Mouse (Mus musculus) intestine, embryonic 16.5 days (tissue): Measurements from ENCODE around the gene Fancf. TPM values are rescaled to one million over a fixed set of nuclear protein-coding genes. Genes with fewer than 3 reads are reported as not detected.
A peak's percentile ranks its signal among the peaks of the same experiment; 100 is the strongest.

ENCODE experiments used
- ATAC-seq: fragments of 200-750 bp; cut with Nextera tagmentation; 2 replicates; pipeline ENCODE4 v1.8.0; 2017; ENCODE audit warnings: moderate TSS enrichment, moderate library complexity
- H3K27ac ChIP-seq: fragments of 300-500 bp; sonication (generic); 2 replicates; pipeline ENCODE4 v1.5.1; 2014; ENCODE audit warnings: mild to moderate bottlenecking, low read length
- H3K27me3 ChIP-seq: fragments of 300-500 bp; sonication (generic); replicated peaks from 2 replicates; pipeline ENCODE4 v1.6.1; 2014; ENCODE audit warnings: low read length, control low read depth, mixed read lengths; ENCODE audit not compliant: control insufficient read depth, insufficient read depth
- H3K36me3 ChIP-seq: fragments of 300-500 bp; sonication (generic); 2 replicates; pipeline ENCODE4 v1.6.1; 2014; ENCODE audit warnings: low read length, control low read depth; ENCODE audit not compliant: control insufficient read depth, insufficient read depth
- H3K4me1 ChIP-seq: fragments of 300-500 bp; sonication (generic); 2 replicates; pipeline ENCODE4 v1.6.1; 2014; ENCODE audit warnings: low read length, control low read depth, mixed read lengths; ENCODE audit not compliant: control insufficient read depth, insufficient read depth
- H3K4me2 ChIP-seq: fragments of 300-500 bp; sonication (generic); 2 replicates; pipeline ENCODE4 v1.6.1; 2014; ENCODE audit warnings: low read depth, low read length, control low read depth
- H3K4me3 ChIP-seq: fragments of 300-500 bp; sonication (generic); 2 replicates; pipeline ENCODE4 v1.5.1; 2014; ENCODE audit warnings: mild to moderate bottlenecking, low read length
- H3K9ac ChIP-seq: fragments of 300-500 bp; sonication (generic); 2 replicates; pipeline ENCODE4 v1.6.1; 2014; ENCODE audit warnings: low read depth, low read length
- H3K9me3 ChIP-seq: fragments of 300-500 bp; sonication (generic); 2 replicates; pipeline ENCODE4 v1.6.1; 2016; ENCODE audit warnings: low read length, control low read depth; ENCODE audit not compliant: control insufficient read depth
- WGBS: fragments of 180-500 bp; shearing (Covaris S2); extraction: QIAGEN DNeasy Blood & Tissue Kit; methylation state at CpG from one replicate; pipeline ENCODE4 v1.1.7; 2014; 5-methylcytosine and 5-hydroxymethylcytosine counted together
- polyA plus RNA-seq: library from polyadenylated mRNA; unstranded; fragments of >200 nt; fragmentation: Nextera tagmentation; extraction: Ambion mirVana; gene quantifications from 2 replicates; pipeline ENCODE4 v1.2.1, GENCODE M21; 2015

Gene Fancf
- 1.0 and 1.4 TPM in 2 replicates for polyA plus RNA-seq

DNA sequence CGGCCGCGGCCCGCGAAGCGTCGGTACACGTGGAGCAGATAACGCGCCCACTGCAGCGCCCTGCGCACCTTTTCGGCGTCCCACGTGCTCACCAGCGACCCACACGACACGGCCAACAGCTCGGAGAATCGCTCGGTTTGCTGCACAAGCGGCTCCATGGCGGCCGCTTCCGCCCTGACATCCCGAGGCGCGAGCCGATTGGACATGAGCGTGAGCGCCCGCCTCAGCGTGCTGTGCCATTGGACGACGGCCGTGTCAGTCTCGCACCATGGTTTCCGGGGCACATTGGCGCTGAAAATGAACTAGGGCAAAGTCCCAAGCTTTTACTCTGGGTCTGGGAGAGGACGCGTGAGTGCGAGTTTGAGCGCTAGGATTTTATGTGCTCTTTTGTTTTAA is at the start of gene Fancf:
Fancf (minus strand) TSS at position 171 of the 396 bp plus-strand sequence.
- Histone ChIP-seq H3K27ac (peak within 1 kb of the TSS; percentile 97), H3K4me1 (peaks cover 8% of the 10 kb centered on the region), H3K4me3 (peak within 1 kb of the TSS; percentile 79), H3K27me3 (no peaks in the 10 kb centered on the region), H3K9ac (peak within 1 kb of the TSS; percentile 89), H3K36me3 (no peaks in the 10 kb centered on the region), H3K9me3 (no peaks in the 10 kb centered on the region), H3K4me2 (peak within 1 kb of the TSS; percentile 81)
- WGBS: under 1% methylated on average over 40 of the region's 43 CpGs
- peak; percentile 99 for ATAC-seq

DNA sequence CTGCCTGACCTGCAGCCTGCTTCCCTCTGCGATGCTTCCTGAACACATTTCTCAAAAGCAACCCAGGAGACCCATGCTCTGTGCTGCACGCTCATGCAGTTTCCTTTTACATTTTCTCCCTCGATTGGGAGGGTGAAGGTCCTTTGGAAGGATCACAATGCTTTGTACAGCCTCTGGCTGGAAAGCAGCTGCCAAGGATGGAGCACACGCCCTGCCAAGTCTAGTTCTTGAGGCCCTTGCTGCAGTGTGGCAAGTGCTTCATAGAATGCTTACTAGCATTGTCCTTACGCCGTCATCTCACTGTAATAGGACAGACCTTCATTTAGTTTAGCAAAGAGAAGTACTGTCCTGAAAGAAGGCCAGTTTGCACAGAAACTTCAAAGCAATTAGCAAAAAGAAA is 37.0 kb upstream of the Fancf start:
- Histone ChIP-seq H3K4me3 (no peak overlapping the region), H3K4me2 (no peak overlapping the region), H3K9me3 (no peaks in the 10 kb centered on the region), H3K4me1 (no peaks in the 10 kb centered on the region), H3K27me3 (no peaks in the 10 kb centered on the region), H3K27ac (no peak overlapping the region), H3K9ac (0 out of 2 replicates have a peak overlapping the region, but pooled peaks have one; percentile 6), H3K36me3 (no peaks in the 10 kb centered on the region)
- no peak for ATAC-seq
- 75% methylated on average over 6 of the region's 6 CpGs for WGBS

DNA sequence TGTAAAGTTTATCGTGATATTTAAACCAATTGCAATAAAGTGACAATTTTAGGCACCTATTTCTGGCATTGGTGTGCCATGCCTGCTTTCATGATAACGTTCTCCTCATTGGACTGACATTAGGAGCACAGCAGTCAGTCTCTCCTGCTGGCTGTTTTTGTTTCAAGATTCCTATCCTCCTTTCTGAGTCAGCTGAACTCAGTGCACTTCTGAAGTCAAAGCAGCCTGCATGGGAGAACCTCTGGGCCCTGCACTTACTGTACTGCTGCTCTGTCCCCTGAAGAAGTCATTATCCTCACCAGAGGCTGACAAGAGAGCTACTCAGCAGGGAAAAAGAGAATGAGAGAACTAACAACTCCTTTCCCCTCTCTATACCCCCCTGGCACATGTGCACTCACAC is 32.9 kb upstream of the Fancf start:
- H3K9me3 ChIP-seq: no peaks in the 10 kb centered on the region
- no peak overlapping the region for H3K27ac ChIP-seq
- WGBS: 61% methylated on average over 2 of the region's 2 CpGs
- H3K27me3 ChIP-seq: no peaks in the 10 kb centered on the region
- no peaks in the 10 kb centered on the region for H3K36me3 ChIP-seq
- no peak overlapping the region for H3K9ac ChIP-seq
- no peak for ATAC-seq
- no peaks in the 10 kb centered on the region for H3K4me1 ChIP-seq
- H3K4me2 ChIP-seq: no peak overlapping the region
- no peak overlapping the region for H3K4me3 ChIP-seq

DNA sequence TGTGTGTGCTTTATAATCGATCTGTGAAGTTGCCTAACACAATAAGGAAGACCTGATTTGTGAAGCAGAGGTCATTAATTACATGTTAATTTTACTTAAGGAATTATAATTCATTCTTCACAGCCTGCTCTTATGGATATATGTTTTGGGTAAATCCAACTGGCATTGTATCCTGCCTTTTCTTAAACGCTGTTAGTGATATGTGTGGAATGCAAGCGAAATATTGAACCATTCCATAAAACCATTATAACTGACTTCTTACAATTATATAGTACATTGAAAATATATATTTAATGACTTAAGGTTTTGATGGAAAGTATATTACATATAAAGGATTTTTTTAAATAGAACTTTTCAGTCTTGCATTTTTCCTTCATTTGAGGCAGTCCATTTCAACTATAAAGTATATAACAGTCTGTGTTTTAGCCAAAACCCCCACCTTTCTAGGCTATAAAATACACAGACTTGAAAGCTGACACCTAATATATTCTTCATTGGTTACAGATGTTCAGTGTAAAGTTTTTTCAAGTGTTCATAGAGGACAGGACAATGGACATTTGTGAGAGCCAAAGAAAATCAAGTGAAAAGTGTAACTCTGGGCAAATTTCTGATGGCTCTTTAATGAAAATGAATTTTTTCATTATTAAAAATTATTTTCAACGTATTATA is 32.2 kb upstream of the Fancf start:
- no peak overlapping the region for H3K9ac ChIP-seq
- H3K27me3 ChIP-seq: no peaks in the 10 kb centered on the region
- no peak overlapping the region for H3K27ac ChIP-seq
- no peaks in the 10 kb centered on the region; the same call in 1 of the 2 replicates for H3K36me3 ChIP-seq
- H3K4me2 ChIP-seq: no peak overlapping the region
- no peaks in the 10 kb centered on the region for H3K9me3 ChIP-seq
- no peak overlapping the region for H3K4me3 ChIP-seq
- WGBS: 80% methylated on average over 4 of the region's 4 CpGs
- no peaks in the 10 kb centered on the region for H3K4me1 ChIP-seq
- no peak for ATAC-seq

DNA sequence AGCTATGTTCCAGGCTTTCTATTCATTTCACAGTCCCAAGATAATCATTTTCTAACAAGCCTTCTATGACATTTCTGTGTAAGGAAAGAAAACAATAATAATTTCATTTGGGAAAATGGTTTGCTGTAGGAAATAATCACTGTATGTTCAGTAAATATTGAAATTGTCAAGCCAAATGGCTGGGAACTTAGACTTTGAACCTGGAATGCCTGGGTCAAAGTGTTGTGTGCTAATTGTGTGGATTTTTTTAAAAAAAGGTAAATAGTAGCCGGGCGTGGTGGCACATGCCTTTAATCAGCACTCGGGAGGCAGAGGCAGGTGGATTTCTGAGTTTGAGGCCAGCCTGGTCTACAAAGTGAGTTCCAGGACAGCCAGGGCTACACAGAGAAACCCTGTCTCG is 30.9 kb upstream of the Fancf start:
- no peak overlapping the region for H3K27ac ChIP-seq
- H3K4me3 ChIP-seq: no peak overlapping the region
- H3K4me1 ChIP-seq: no peaks in the 10 kb centered on the region
- H3K4me2 ChIP-seq: no peak overlapping the region
- no peaks in the 10 kb centered on the region for H3K27me3 ChIP-seq
- ATAC-seq: no peak
- H3K9ac ChIP-seq: no peak overlapping the region
- no peaks in the 10 kb centered on the region; the same call in 1 of the 2 replicates for H3K36me3 ChIP-seq
- H3K9me3 ChIP-seq: no peaks in the 10 kb centered on the region
- 77% methylated on average over 4 of the region's 4 CpGs for WGBS

DNA sequence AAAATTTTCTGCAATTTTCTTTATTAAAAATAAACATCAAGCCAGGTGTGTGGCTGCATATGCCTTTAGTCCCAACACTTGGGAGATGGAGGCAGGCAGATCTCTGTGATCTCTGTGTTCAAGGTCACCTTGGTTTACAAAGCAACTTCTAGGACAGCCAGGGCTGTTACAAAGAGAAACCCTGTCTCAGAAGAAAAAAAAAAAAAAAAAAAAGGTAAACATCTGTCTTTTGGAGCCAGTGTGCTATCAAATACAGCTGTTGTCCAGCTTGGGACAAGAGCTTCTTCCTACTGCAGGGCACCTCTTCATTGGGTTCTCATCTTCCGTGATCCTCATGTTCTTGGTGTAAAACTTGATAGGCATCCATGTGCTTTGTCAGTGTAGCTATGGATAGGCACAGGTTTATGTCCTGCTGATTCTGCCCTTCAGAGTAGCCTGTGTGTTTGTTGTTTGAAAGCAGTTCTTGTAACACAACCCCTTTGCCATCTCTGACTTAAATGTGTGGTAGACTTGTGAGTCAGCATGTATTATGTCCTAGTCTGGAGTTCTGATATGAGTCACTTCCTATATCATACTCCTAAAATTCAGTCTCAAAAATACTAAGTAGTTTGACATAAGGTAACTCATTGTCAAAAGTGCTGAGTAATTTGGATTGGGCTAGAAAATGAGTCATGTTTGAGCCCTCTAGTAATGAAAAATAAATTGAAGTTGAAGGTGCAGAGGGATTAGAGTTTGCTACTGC is 30.3 kb upstream of the Fancf start:
- H3K4me3 ChIP-seq: no peak overlapping the region
- WGBS: 86% methylated on average over 1 of the region's 1 CpGs
- H3K9ac ChIP-seq: no peak overlapping the region
- no peak overlapping the region for H3K27ac ChIP-seq
- ATAC-seq: no peak
- no peaks in the 10 kb centered on the region for H3K9me3 ChIP-seq
- H3K4me2 ChIP-seq: no peak overlapping the region
- H3K36me3 ChIP-seq: no peaks in the 10 kb centered on the region; the same call in 1 of the 2 replicates
- no peaks in the 10 kb centered on the region for H3K27me3 ChIP-seq
- H3K4me1 ChIP-seq: no peaks in the 10 kb centered on the region

DNA sequence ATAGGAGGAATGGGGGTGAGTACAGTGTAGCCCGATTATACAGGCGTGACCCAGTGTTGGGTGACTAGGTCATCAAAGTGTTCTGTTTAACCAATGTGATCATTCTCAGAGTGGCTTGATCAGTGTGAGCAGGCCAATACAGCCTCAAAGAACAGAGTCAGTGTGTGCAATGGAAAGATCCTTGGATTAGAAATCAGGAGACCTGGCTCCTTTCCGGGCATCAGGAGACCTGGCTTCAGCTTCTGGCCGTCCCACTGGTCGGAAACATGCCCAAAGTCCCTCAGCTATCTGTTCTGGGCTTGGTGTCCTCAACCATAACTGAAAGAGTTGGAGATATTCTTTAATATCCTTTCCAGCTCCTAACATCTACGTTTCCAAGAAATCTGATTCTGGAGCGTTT is 27.5 kb upstream of the Fancf start:
- no peaks in the 10 kb centered on the region for H3K27me3 ChIP-seq
- H3K4me1 ChIP-seq: no peaks in the 10 kb centered on the region
- H3K9me3 ChIP-seq: no peaks in the 10 kb centered on the region
- H3K9ac ChIP-seq: no peak overlapping the region
- H3K4me3 ChIP-seq: no peak overlapping the region
- no peak overlapping the region for H3K27ac ChIP-seq
- no peak overlapping the region for H3K4me2 ChIP-seq
- no peak for ATAC-seq
- WGBS: 86% methylated on average over 7 of the region's 7 CpGs
- H3K36me3 ChIP-seq: no peaks in the 10 kb centered on the region; the same call in 1 of the 2 replicates

DNA sequence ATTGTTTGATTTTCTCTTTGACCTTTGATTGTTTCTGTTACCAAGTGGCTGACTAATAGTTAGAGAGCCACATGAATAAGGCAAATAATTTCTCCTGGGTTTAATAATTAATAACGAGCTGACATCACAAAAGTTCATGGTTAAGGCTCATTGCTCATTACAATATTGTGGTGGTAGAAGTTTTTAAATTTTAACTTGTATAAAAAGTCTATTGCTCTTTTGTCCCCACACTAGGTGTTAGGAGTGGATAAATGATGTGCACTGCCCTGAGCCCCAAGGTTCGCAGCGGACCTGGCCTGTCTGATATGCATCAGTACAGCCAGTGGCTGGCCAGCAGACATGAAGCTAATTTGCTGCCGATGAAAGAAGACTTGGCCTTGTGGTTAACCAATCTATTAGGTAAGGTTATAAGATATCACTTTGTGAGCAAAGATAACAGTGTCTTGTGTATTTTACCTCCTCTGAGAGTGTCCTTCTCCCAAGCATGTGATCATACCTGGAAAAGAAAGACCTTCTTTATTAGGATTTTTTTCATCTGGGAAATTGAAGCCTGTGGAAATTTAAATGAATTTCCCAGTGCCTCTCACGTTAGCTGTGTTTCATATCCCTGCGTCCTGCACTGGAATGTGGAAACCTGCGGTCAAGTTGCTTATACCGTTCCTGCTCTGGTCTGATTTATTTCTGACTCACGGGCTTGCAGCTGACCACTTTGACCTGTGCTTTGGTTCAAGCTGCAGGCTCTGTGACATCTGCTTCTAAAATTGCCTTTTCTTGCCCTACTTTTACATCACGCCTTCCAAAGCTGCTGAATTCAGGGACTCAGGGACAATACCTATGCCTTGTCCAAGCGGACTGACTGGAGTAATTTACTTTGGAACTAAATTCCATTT is 25.9 kb upstream of the Fancf start:
- H3K4me3 ChIP-seq: no peak overlapping the region
- no peaks in the 10 kb centered on the region for H3K4me1 ChIP-seq
- H3K27ac ChIP-seq: no peak overlapping the region
- no peak overlapping the region for H3K9ac ChIP-seq
- H3K9me3 ChIP-seq: no peaks in the 10 kb centered on the region
- no peaks in the 10 kb centered on the region for H3K27me3 ChIP-seq
- no peak overlapping the region for H3K4me2 ChIP-seq
- H3K36me3 ChIP-seq: no peaks in the 10 kb centered on the region; the same call in 1 of the 2 replicates
- ATAC-seq: peak; percentile 85
- 57% methylated on average over 11 of the region's 11 CpGs for WGBS

DNA sequence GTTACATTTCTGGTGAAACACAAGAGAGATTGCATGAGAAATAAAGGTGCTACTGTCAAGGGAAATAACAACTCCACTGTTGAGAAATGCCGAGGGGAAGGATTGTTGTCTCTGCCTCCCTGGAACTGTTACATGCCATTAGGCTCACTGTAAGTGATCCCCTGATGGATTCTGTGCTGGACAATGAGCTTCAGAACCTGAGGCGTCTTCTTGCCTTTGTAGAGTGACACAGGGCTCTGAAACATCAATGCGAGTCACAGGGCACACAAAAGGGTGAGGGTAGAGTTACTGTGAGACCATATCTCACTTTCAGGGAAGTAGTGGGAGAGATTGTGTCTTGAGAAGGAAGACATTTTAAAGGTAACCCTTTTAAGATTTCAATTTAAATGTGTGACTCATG is 23.3 kb upstream of the Fancf start:
- Histone ChIP-seq H3K4me1 (no peaks in the 10 kb centered on the region), H3K27me3 (no peaks in the 10 kb centered on the region), H3K9ac (no peak overlapping the region), H3K4me2 (no peak overlapping the region), H3K36me3 (no peaks in the 10 kb centered on the region; the same call in 1 of the 2 replicates), H3K27ac (no peak overlapping the region), H3K9me3 (no peaks in the 10 kb centered on the region), H3K4me3 (no peak overlapping the region)
- ATAC-seq: no peak
- WGBS: 71% methylated on average over 3 of the region's 3 CpGs
